Mouse (Mus musculus) heart, embryonic 12.5 days (tissue): ENCODE measurements around the gene Dock1. TPM values are rescaled to one million over a fixed set of nuclear protein-coding genes. Genes with fewer than 3 reads are reported as not detected.
A peak's percentile ranks its signal among the peaks of the same experiment; 100 is the strongest.

Experiments used
- ATAC-seq: fragments of 200-750 bp; cut with Nextera tagmentation; 2 replicates; pipeline ENCODE4 v1.8.0; 2017; ENCODE audit warnings: moderate TSS enrichment, moderate library complexity; ENCODE audit not compliant: insufficient number of reproducible peaks, low FRiP score
- H3K27ac ChIP-seq: fragments of 300-500 bp; sonication (generic); 2 replicates; pipeline ENCODE4 v1.5.1; 2016; ENCODE audit warnings: mild to moderate bottlenecking, moderate library complexity; ENCODE audit not compliant: poor library complexity, severe bottlenecking
- H3K27me3 ChIP-seq: fragments of 300-500 bp; sonication (generic); replicated peaks from 2 replicates; pipeline ENCODE4 v1.6.1; 2016; ENCODE audit warnings: mild to moderate bottlenecking, moderate library complexity
- H3K36me3 ChIP-seq: fragments of 300-500 bp; sonication (generic); 2 replicates; pipeline ENCODE4 v1.6.1; 2016; ENCODE audit warnings: mild to moderate bottlenecking, moderate library complexity
- H3K4me1 ChIP-seq: fragments of 300-500 bp; sonication (generic); replicated peaks from 2 replicates; pipeline ENCODE4 v1.6.1; 2016; ENCODE audit warnings: mild to moderate bottlenecking
- H3K4me2 ChIP-seq: fragments of 300-500 bp; sonication (generic); 2 replicates; pipeline ENCODE4 v1.6.1; 2016; ENCODE audit warnings: mild to moderate bottlenecking, moderate library complexity
- H3K4me3 ChIP-seq: fragments of 300-500 bp; sonication (generic); 2 replicates; pipeline ENCODE4 v1.5.1; 2016; ENCODE audit warnings: mild to moderate bottlenecking
- H3K9ac ChIP-seq: fragments of 300-500 bp; sonication (generic); 2 replicates; pipeline ENCODE4 v1.6.1; 2016; ENCODE audit warnings: mild to moderate bottlenecking, moderate library complexity
- H3K9me3 ChIP-seq: fragments of 300-500 bp; sonication (generic); replicated peaks from 2 replicates; pipeline ENCODE4 v1.6.1; 2016; ENCODE audit warnings: mild to moderate bottlenecking, moderate library complexity
- WGBS: fragments of 180-500 bp; shearing (Covaris S2); methylation state at CpG from one replicate; pipeline ENCODE4 v1.1.7; 2016; 5-methylcytosine and 5-hydroxymethylcytosine counted together
- polyA plus RNA-seq: library from polyadenylated mRNA; unstranded; fragments of >200 nt; fragmentation: Nextera tagmentation; extraction: Ambion mirVana; gene quantifications from 2 replicates; pipeline ENCODE4 v1.2.1, GENCODE M21; 2016

Dock1 gene
- polyA plus RNA-seq, 1 experiment from 2014 or later, result 31.9 TPM

DNA sequence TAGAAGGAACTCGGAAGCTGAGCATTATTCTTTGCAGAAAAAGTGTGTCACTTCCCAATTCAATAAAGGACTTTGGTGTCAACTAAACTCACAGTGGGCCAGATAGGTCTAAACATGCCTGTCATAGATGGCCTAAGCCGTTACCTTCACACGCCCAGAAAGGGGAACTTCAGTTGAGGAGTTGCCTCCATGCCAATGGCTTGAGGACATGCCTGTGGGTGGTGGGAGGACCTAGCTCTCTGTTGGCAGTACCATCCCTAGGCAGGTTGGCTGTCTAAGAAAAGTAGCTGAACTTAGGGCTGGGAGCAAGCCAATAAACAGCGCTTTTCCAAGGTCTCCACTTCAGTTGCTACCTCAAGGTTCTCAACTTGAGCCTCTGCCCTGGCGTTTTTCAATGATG is 53.1 kb downstream of the Dock1 start:
- Histone ChIP-seq H3K4me3 (no peak overlapping the region), H3K9me3 (no peaks in the 10 kb centered on the region), H3K27me3 (no peaks in the 10 kb centered on the region), H3K4me2 (no peak overlapping the region), H3K9ac (no peak overlapping the region), H3K36me3 (0 out of 2 replicates have a peak, but pooled peaks cover 12% of the 10 kb centered on the region), H3K27ac (no peak overlapping the region), H3K4me1 (peaks cover 37% of the 10 kb centered on the region)
- 83% methylated on average over 5 of the region's 5 CpGs for WGBS
- no peak for ATAC-seq

DNA sequence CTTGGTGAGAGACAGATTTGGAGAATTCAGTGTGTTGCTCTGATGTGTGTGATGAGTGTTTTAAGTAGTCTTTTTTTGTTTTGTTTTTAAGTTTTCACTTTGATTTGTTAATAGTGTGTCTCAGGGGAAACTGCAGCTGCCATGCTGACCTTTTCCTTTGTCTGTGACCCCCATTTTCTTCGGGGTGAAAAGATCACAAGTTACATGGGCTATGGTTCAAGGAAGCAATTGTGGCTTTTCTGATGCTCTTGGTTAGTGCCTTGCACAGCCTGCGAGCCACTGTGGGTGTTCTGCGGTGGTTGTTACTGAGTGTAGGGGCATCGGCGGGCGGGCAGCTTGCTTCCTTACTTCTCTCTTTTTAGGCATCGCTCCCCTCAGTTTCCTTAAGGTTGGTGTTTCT is 54.4 kb downstream of the Dock1 start:
- Histone ChIP-seq H3K27me3 (no peaks in the 10 kb centered on the region), H3K9ac (0 out of 2 replicates have a peak overlapping the region, but pooled peaks have one; percentile 19), H3K36me3 (peaks cover 21% of the 10 kb centered on the region), H3K9me3 (no peaks in the 10 kb centered on the region), H3K4me1 (peaks cover 42% of the 10 kb centered on the region), H3K4me3 (no peak overlapping the region), H3K4me2 (peak overlapping the region; percentile 42), H3K27ac (no peak overlapping the region)
- 55% methylated on average over 7 of the region's 7 CpGs for WGBS
- ATAC-seq, result no peak

GRCm38 (mm10) chr7:134725551-134726529 is 55.4 kb downstream of the Dock1 start:
- Histone ChIP-seq H3K36me3 (peaks cover 28% of the 10 kb centered on the region), H3K9ac (no peak overlapping the region), H3K4me1 (peaks cover 42% of the 10 kb centered on the region), H3K4me2 (peak overlapping the region; percentile 42), H3K9me3 (no peaks in the 10 kb centered on the region), H3K27ac (no peak overlapping the region), H3K27me3 (no peaks in the 10 kb centered on the region), H3K4me3 (no peak overlapping the region)
- ATAC-seq, result no peak
- WGBS, result 20% methylated on average over 11 of the region's 11 CpGs

GRCm38 (mm10) chr7:134726530-134727258 is 56.2 kb downstream of the Dock1 start:
- WGBS, result 76% methylated on average over 5 of the region's 5 CpGs
- H3K27me3 ChIP-seq, result no peaks in the 10 kb centered on the region
- ATAC-seq, result no peak
- peaks cover 42% of the 10 kb centered on the region for H3K4me1 ChIP-seq
- H3K9ac ChIP-seq, result no peak overlapping the region
- H3K4me2 ChIP-seq, result no peak overlapping the region
- H3K27ac ChIP-seq, result no peak overlapping the region
- no peak overlapping the region for H3K4me3 ChIP-seq
- peaks cover 34% of the 10 kb centered on the region for H3K36me3 ChIP-seq
- no peaks in the 10 kb centered on the region for H3K9me3 ChIP-seq

GRCm38 (mm10) chr7:134729348-134729747 is 58.9 kb downstream of the Dock1 start:
- peaks cover 35% of the 10 kb centered on the region for H3K4me1 ChIP-seq
- H3K27ac ChIP-seq, result no peak overlapping the region
- no peak for ATAC-seq
- H3K27me3 ChIP-seq, result no peaks in the 10 kb centered on the region
- no peaks in the 10 kb centered on the region for H3K9me3 ChIP-seq
- H3K4me3 ChIP-seq, result no peak overlapping the region
- peaks cover 46% of the 10 kb centered on the region for H3K36me3 ChIP-seq
- H3K9ac ChIP-seq, result no peak overlapping the region
- no peak overlapping the region for H3K4me2 ChIP-seq

DNA sequence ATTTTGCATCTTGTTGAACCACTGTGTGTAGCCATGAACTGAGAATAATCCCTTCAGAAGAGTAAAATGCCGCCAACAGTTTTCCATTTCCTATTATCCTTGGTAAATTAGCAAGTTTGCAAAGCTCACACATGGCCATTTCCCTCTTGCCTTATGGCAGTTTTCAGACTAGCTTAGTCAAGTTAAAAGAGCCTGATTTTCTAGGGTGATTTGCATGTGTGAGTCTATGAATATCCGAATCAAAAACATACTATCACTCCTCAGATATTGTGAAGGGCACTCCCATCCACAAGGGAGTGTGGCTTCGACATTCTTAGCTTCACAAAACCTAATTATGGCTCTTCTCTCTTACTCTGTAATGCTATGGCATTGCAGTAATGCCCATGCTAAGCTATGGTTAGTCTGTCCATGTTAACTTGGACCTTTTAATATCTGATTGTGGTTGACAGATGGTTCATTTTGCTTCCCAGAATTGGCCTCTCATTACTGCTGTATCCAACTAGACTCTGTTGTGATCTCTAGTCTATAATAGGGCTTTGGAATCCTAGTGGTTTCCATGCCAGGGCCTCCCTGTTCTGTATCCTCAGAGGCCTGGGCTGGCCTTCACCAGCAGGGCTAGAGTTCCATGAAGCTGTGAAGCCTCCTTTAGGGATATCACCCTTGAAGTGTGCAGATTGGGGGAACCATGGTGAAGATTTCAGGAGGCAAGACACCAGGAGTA is 60.1 kb downstream of the Dock1 start:
- peaks cover 50% of the 10 kb centered on the region for H3K36me3 ChIP-seq
- H3K4me2 ChIP-seq, result no peak overlapping the region
- 81% methylated on average over 3 of the region's 3 CpGs for WGBS
- no peak overlapping the region for H3K4me3 ChIP-seq
- H3K4me1 ChIP-seq, result peaks cover 22% of the 10 kb centered on the region
- H3K27me3 ChIP-seq, result no peaks in the 10 kb centered on the region
- H3K27ac ChIP-seq, result no peak overlapping the region
- H3K9ac ChIP-seq, result no peak overlapping the region
- ATAC-seq, result no peak
- no peaks in the 10 kb centered on the region for H3K9me3 ChIP-seq

DNA sequence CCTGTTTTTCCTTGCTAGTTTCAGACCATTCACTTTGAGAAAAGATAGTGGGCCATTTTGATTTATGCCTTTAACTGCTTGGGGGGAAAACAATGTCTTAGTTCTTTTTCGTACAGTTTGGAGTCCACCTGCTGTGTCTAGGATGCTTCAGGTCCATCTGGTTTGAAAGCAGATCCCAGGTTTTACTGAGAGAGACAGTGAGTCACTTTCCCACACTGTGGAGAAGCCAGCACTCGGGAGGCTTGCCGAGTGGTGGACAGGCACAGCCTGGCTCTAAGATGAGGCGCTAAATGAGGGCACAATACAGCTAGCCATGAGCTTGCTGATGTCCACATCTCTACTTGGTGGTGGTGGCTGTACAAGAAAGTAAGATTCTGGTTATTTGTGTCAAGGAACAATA is 76.6 kb downstream of the Dock1 start:
- Histone ChIP-seq H3K4me1 (no peaks in the 10 kb centered on the region), H3K4me3 (no peak overlapping the region), H3K27me3 (no peaks in the 10 kb centered on the region), H3K9me3 (no peaks in the 10 kb centered on the region), H3K27ac (no peak overlapping the region), H3K36me3 (peaks cover 88% of the 10 kb centered on the region), H3K4me2 (no peak overlapping the region), H3K9ac (no peak overlapping the region)
- 91% methylated on average over 4 of the region's 4 CpGs for WGBS
- no peak for ATAC-seq

DNA sequence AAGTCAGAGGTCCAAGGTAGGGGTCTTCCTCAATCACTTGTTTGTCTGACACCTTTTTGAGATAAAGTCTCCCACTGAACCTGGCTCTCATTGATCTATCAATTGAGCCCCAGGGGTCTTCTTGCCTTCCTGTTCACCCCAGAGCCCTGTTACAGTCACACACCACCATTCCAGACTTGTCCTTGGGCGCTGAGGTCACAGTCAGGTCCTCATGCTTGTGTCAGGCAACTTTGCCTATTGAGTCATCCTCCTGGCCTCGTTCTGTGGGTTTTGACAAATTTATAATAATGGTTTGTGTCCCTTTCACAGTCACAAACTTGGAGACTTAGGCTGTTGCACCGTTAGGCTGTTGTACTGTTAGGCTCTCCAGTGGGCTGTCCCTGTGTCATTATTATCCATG is 77.9 kb downstream of the Dock1 start:
- no peak for ATAC-seq
- no peak overlapping the region for H3K4me3 ChIP-seq
- H3K4me2 ChIP-seq, result no peak overlapping the region
- H3K9ac ChIP-seq, result no peak overlapping the region
- H3K27me3 ChIP-seq, result no peaks in the 10 kb centered on the region
- no peak overlapping the region for H3K27ac ChIP-seq
- 84% methylated on average over 3 of the region's 3 CpGs for WGBS
- H3K4me1 ChIP-seq, result no peaks in the 10 kb centered on the region
- H3K36me3 ChIP-seq, result peaks cover 90% of the 10 kb centered on the region
- no peaks in the 10 kb centered on the region for H3K9me3 ChIP-seq

DNA sequence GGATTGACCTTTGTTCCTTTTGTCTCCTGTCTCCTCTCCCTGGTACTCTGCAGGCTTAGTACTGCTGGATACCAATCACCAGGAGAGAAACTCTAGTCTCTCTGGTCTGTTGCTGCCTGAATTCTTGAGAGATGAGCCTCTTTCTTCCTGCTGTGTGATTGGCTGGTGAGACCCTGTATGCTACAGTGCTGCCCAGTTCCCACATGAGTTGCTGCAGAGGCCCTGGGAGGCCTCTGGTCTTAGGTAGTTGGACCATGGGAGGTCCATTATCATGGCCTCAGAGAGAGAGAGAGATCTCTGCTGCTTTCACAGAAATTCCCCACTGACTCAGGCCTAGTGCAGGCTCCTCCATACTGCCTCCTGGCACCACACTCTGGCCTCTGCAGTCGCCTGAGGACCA is 79.2 kb downstream of the Dock1 start:
- Histone ChIP-seq H3K9me3 (no peaks in the 10 kb centered on the region), H3K4me2 (no peak overlapping the region), H3K27ac (no peak overlapping the region), H3K4me3 (no peak overlapping the region), H3K27me3 (no peaks in the 10 kb centered on the region), H3K9ac (no peak overlapping the region), H3K36me3 (peaks cover 84% of the 10 kb centered on the region), H3K4me1 (no peaks in the 10 kb centered on the region)
- no peak for ATAC-seq
- 75% methylated on average over 1 of the region's 1 CpGs for WGBS

- H3K4me1 ChIP-seq, result no peaks in the 10 kb centered on the region
- WGBS, result 90% methylated on average over 3 of the region's 3 CpGs
- H3K4me3 ChIP-seq, result no peak overlapping the region
- H3K4me2 ChIP-seq, result no peak overlapping the region
- peaks cover 87% of the 10 kb centered on the region for H3K36me3 ChIP-seq
- H3K27ac ChIP-seq, result no peak overlapping the region
- no peaks in the 10 kb centered on the region for H3K27me3 ChIP-seq
- H3K9ac ChIP-seq, result no peak overlapping the region
- H3K9me3 ChIP-seq, result no peaks in the 10 kb centered on the region
- ATAC-seq, result no peak
Measured at GRCm38 (mm10) chr7:134751496-134751895, 81.0 kb downstream of the Dock1 start.

- 66% methylated on average over 5 of the region's 5 CpGs for WGBS
- no peak overlapping the region for H3K4me3 ChIP-seq
- no peak overlapping the region for H3K9ac ChIP-seq
- no peaks in the 10 kb centered on the region for H3K9me3 ChIP-seq
- H3K27me3 ChIP-seq, result no peaks in the 10 kb centered on the region
- H3K36me3 ChIP-seq, result peaks cover 88% of the 10 kb centered on the region
- H3K4me1 ChIP-seq, result no peaks in the 10 kb centered on the region
- H3K4me2 ChIP-seq, result no peak overlapping the region
- ATAC-seq, result no peak
- no peak overlapping the region for H3K27ac ChIP-seq
Measured at GRCm38 (mm10) chr7:134753417-134753816, 83.0 kb downstream of the Dock1 start.
